8 mouse cellular contexts compared by ENCODE assay signal in genomic region chr17:71526711-71527564, GRCm38 (mm10). TPM values are rescaled to one million over a fixed set of nuclear protein-coding genes. Genes with fewer than 3 reads are reported as not detected.
DNase-seq lines count a peak whose midpoint lies in the region; ATAC-seq and TF ChIP-seq lines count a peak whose summit lies in the region.

Gene Ndc80 (minus strand): TSS chr17:71526857.

- no peak for TF ChIP-seq CTCF in Patski (IDR thresholded peaks at IDR 0.05)

- POLR2A ChIA-PET in Patski (lab: Charles Lee): interaction anchor here (1.3 kb wide), 1 partner anchor 25 kb away, joined by 3 read pairs; the partner anchor contains the start of gene Spdya

- peak within 1 kb of the TSS; percentile 77 for H3K4me2 ChIP-seq in hindbrain, embryonic 13.5 days

- peak; percentile 86 for DNase-seq in Patski (ENCODE audit: low read depth, low spot score)
- peak; percentile 93 to 96 for DNase-seq in cerebellum, postnatal 14 days
- peak; percentile 86 to 87 for DNase-seq in frontal cortex, postnatal 14 days (ENCODE audit: low spot score in 2 of 2)
- DNase-seq in layer of hippocampus, postnatal 25 days (ENCODE audit: extremely low spot score in 1 of 2, low spot score in 1 of 2): peak; percentile 82 to 89
- DNase-seq in lung, postnatal 25 days (ENCODE audit: low spot score): peak; percentile 95
- DNase-seq in retina, embryonic 14.5 days (ENCODE audit: low spot score): peak; percentile 97
- DNase-seq in thymus, postnatal 4 days: peak; percentile 93

- ATAC-seq in Patski: peak; percentile 99
- peak; percentile 98 for ATAC-seq in hindbrain, embryonic 13.5 days (ENCODE audit: low FRiP score)

- H3K9me3 ChIP-seq in hindbrain, embryonic 13.5 days: no peaks in the 10 kb centered on the region

- peak within 1 kb of the TSS; percentile 72 for H3K9ac ChIP-seq in hindbrain, embryonic 13.5 days

- under 1% methylated on average over 66 of the region's 66 CpGs for WGBS in hindbrain, embryonic 13.5 days

- CTCF ChIA-PET in Patski (lab: Charles Lee): interaction anchor here (0.9 kb wide), 1 partner anchor 15 kb away, joined by 3 read pairs; no protein-coding TSS in a partner anchor

- no peaks in the 10 kb centered on the region for H3K27me3 ChIP-seq in Patski
- H3K27me3 ChIP-seq in hindbrain, embryonic 13.5 days: no peaks in the 10 kb centered on the region

- H3K27ac ChIP-seq in hindbrain, embryonic 13.5 days: peak within 1 kb of the TSS; percentile 98

- H3K4me1 ChIP-seq in hindbrain, embryonic 13.5 days (replicated peaks): peaks cover 17% of the 10 kb centered on the region

- in situ Hi-C loops in Patski (cut with MboI; ENCODE audit: low pct_unique_long_range_greater_than_20kb): no loop called here

- no peaks in the 10 kb centered on the region for H3K36me3 ChIP-seq in hindbrain, embryonic 13.5 days

- peak within 1 kb of the TSS; percentile 53 for H3K4me3 ChIP-seq in hindbrain, embryonic 13.5 days

RNA-seq across cellular contexts. Expression of gene Ndc80, which starts in this region (rescaled TPM):
- 24.4 TPM for polyA plus RNA-seq in Patski (2021)
- 10.3 and 11.5 TPM in 2 replicates for polyA plus RNA-seq in hindbrain, embryonic 13.5 days (2015; fragmentation: Nextera tagmentation; extraction: Ambion mirVana)
- total RNA-seq in layer of hippocampus, postnatal 25 days (2021): under 1 TPM; 0.38 to 0.69 TPM

Comparison
In these comparisons a context has a peak if more than half of its experiments do, and no peak if none do; other contexts are left out.
1. Peak in every context shown above with its lines: DNase-seq, ATAC-seq, H3K4me3 ChIP-seq and H3K27ac ChIP-seq.
2. Peak in DNase-seq in layer of hippocampus, postnatal 25 days; RNA of the gene not detected or under 1 TPM.